Mouse (Mus musculus): ENCODE measurements around the gene Ptgs1.
"Not testable (repeated sequence)": the region's sequence is repeated elsewhere in the genome, so short reads cannot be mapped to it uniquely, and the experiment has no call there.

Gene Ptgs1

DNA sequence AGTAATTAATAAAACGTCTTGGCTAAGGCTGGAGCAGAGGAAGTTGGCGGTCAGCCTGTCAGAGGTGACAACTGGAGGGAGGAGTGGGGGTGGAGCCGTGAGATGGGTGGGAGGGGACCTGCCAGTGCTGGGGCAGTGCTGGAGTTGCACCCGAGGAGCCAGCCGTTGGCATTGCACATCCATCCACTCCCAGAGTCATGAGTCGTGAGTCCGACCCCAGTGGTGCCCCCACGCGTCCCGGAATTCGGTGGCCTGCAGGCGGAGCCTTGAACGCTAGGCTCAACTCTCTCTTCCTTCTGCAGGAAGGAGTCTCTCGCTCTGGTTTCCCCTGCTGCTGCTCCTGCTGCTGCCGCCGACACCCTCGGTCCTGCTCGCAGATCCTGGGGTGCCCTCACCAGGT, at the start of gene Ptgs1:
TSS of gene Ptgs1 (plus strand) at position 61 of the 400 bp plus-strand sequence.
- peak; percentile 23 to 25 for DNase-seq

DNA sequence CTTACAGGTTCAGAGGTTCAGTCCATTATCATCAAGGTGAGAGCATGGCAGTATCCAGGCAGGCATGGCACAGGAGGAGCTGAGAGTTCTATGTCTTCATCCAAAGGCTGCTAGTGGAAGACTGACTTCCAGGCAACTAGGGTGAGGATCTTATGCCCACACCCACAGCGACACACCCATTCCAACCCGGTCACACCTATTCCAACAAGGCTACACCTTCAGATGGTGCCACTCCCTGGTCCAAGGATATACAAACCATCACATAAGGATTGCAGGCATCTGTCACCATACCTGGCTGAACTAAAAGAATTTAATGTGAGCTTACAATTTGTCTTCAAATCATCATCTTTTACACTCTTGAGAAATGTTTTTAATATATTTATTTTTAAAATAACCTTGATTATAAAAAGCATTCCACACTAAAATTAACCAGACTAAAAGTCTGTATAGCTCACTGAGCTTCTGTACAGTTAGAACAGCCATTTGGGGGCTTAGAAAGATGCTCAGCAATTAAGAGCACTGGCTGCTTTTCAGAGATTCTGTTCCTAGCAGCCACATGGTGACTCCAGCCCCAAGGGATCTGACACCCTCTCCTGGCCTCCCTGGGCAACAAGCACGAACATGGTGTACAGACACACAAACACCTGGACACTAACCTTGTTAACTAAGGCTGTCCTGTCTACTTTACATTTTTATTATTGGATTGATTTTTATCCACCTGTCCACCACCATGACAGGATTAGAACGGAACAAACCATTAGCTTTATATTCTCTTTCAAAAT, 48.4 kb upstream of the Ptgs1 start:
- not testable (repeated sequence) for DNase-seq

DNA sequence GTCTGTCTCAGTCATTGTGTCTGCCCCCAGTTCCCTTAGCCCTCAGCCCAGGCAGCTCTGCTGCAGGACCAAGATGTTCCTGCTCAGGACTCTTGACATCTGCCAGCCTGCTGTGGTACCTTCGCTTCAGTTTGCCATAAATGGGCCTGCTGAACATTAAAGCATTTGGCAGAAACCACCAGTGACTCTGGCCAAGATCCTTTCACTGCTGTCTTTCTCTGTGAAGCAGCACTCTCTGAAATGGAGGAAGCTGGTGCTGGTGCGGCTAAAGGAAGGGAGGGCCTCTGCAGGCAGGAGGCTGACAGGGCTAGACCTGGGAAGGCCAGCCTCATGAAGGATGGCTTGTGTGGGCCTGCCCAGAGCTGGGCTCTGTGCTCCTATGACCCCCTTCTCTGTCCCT, 46.9 kb upstream of the Ptgs1 start:
- no peak for DNase-seq

DNA sequence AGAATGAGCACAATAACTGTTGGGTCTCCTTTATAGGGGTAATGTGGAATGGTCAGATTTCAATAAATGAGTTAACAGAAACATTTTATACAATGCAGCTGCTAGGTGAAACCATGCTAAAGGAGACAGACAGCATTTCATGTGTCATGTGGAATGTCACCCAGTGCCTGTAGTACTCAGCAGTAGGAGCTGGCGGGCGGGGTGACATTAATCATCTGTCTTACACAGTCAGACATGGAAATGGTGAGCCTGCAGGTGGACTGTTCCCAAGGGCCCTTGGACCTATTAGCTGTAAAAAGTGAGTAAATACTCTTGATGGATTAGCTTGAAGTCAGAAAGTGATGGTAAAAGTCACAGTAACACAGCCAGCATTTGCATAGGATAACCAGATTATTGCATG, 46.0 kb upstream of the Ptgs1 start:
- DNase-seq, result no peak

DNA sequence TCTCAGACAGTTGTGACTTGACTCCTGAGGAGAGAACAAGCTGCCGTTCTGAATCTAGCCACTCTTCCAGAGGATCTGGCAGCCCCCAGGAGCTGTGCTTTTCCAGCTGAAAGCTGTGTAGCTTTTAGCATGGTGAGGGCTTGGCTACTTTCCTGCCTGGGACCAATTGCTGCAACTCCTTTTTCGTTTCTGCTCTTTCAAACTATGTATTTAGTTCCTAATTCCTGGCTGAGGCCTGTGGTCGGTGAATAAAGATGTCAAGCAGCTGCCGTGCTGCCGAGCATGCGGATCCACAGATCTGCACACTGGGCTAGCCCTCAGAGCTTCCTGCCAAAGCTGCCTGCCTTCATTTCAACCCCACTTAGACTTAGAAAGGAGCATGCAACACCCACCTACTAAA, 45.4 kb upstream of the Ptgs1 start:
- DNase-seq, result no peak

DNA sequence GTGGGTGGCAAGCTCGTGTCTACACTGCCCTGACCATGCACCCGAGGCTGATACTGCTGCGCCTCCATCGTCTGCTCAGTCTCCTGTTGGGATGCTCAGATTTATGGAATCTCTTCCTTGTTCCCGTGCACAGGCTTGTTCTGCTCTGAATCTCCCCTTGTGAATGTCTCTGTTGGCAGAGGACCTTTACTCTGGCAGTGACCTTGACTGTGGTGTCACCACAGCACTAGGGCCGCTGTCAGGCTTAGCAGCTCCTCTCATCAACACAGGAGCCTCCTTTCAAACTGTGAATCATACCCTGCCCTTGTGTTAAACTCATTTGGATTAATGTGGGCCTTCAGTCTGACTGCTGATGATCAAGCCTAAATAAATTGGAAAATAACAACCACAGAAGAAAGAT, 41.0 kb upstream of the Ptgs1 start:
- not testable (repeated sequence) for DNase-seq

DNA sequence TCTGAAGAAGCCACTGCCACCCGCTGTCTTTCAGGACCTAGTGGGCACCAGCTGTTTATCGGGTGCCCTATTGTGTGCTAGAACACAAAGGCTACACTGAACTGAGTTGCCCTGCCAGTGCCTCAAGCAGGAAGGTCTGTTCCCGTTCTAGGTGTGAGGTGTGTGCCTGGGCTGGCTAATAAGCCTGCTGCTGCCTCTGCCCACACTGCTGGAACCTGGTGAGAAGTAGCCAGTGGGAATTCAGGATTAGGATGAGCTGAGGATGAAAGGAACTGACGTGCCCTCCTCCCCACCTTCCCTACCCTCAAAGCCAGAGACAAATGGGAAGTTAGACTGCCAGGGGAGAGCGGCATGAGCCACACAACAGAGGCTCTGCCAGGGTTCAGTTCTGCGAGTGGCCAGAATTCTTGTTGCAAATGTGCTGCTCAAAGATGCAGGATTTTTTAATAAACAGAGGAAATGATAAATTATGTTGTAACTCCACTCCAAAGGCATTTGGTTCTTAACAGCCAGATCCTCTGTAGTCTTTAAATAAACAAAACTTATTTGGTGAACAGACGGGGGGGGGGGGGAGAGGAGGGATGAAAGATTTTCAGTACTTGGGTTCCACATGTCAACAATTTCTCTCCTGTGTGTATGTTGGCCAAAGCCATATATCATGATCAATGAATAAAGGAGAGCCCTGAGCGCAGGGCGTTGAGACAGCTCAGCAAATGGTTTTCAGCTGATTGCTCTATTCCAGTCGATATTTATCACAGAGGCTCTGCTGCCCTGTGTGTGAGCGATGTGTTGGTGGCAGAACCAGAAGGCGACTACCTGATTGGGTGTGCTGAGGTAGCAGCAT, 38.9 kb upstream of the Ptgs1 start:
- no peak for DNase-seq

DNA sequence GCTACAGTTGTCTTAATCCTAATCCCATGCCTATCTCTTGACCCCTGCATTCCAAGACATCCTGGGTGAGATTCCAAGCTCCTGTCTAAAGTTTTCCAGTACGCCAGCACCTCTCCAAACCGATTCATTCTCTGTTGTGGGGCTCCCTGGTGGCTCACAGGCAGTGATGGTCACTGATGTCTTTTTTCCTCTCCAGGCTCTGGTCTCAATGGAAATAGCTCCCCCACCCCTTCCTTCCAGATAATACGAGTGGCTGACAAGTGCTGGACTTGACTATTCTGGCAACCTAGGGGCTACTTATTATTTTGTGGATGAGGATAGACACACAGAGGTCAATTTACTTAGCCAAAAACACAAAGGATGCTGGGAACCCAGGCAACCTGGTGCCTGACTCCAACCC, 33.2 kb upstream of the Ptgs1 start:
- DNase-seq, result no peak

DNA sequence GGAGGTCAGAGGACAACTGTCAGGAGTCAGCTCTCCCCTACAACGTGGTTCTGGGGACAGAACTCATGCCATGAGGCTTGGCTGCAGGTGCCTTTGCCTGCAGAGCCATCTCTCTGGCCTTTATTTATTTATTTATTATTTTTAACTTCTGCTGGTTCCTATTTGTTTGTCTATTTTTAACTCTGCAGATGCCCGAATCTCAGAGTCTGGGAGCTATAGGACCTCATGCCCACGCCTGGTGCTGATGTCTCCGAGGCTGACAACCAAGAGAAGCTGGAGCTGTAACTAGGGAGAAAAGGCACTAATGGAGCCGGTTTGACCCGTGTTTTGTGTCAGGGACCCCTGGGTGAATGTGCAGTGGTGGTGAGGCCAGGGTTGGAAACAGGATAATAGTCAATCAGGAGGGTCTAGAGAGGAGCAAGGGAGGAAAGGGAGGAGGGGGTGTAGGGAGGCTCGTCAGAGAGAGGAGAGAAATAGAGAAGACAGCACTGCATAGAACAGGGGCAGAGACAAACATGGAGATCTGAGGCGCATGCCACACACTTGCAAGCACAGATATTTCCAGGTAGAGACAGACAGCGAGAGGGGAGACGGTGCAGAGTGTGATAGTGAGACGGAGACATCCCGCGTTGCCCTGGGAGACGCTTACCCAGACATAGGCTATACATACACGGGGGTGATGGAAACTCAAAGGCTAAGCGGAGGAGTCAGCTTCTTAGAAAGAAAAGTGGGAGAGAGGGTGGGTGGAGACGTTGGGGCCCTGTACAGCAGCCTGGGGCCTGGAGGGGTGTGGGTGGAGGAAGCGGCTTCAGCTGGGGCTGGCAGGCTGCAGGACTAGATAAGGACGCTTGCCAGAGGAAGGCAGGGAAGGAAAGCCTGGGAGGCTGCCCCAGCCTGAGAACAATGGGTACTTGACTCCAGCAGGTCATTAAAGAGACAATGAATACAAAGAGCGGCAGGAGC, 32.0 kb upstream of the Ptgs1 start:
- DNase-seq, result no peak

DNA sequence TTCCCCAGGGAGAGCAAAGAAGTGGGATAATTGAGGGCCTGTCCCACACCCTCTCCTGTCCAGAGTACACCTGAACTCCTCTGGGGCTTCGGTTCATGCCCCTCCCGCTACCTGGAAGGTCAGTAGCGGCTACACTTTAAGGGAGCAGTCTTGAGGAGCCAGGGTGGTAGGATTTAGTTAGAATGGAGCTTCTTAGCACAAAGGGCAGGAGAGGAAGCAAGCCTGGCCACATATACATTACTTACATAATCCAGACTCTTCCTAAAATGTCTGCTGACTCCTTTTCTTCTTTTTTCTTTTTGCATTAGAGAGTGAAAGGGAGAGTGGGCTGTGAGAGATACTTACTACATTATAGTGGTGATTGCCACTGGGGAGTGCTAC, 31.4 kb upstream of the Ptgs1 start:
- DNase-seq, result no peak

DNA sequence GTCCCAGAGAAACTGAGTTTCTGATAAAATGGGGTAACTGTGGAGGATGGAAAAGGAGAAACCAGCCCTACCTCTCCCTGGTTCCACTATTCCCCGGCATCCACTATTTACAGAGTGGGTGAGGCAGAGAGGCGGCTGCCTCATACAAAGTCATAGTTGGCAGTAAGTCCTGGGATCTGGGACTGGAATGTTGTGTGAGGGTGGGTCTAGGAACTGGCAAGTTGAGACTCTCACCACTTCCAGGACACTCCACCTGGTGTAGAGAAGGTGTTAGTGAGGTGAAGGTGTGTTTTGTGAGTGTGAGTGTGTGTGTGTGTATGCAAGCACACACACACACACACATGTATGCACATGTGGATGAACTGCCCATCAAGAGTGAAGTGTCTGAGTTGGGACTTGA, 29.4 kb upstream of the Ptgs1 start:
- no peak for DNase-seq

DNA sequence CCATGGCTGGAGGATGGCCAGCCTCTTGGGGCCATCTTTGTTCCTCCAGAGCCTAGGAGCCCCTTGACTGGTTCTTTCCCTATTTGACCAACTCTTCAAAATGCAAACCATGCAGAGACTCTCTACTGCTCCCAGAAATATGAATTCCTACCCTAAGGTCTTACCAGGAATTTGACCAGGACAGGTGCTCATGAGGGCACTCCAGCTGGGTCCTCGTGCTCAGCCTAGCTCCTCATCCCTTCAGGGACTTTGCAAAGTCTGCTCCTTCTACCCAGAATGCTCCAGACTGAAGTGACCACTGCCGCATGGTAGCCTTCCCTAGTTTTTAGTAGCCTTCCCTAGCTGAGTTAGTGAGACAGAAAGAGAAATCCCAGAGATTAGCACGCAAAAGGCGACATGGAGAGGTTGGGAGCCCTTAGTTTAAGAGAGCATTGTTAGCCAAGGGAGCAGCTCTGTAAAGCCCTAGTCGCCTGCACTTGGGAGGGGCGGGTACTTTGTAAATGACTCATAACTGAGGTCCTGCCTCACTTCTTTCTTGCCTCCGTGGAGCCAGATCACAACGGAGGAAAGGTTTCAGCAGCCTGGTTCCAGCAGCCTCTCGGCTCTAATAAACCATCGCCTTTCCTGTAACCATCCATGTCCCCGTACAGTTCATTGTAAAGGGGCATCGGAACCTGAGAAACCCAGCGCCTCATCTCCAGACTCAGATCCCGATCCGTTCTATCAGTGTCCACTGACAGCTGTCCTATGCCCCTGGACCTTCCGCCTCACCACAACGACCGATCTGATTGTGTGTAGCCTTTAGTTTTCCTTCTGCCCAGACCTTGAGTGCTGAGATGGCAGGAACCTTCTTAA, 28.2 kb upstream of the Ptgs1 start:
- peak in 1 of 2 experiments; percentile 31 for DNase-seq

DNA sequence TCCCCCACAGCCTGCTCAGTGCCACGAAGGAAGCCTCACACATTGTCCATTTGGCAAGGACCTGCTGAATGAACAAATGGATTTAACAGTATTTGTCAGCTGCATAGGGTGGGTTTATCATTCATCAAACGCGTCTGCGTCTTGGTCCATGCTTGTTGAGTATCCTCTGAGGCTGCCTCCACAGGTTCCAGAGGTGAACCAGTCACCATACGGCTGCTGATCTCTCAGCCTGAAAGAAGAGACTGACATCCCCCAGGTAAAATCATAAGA, 27.7 kb upstream of the Ptgs1 start:
- DNase-seq, result no peak

DNA sequence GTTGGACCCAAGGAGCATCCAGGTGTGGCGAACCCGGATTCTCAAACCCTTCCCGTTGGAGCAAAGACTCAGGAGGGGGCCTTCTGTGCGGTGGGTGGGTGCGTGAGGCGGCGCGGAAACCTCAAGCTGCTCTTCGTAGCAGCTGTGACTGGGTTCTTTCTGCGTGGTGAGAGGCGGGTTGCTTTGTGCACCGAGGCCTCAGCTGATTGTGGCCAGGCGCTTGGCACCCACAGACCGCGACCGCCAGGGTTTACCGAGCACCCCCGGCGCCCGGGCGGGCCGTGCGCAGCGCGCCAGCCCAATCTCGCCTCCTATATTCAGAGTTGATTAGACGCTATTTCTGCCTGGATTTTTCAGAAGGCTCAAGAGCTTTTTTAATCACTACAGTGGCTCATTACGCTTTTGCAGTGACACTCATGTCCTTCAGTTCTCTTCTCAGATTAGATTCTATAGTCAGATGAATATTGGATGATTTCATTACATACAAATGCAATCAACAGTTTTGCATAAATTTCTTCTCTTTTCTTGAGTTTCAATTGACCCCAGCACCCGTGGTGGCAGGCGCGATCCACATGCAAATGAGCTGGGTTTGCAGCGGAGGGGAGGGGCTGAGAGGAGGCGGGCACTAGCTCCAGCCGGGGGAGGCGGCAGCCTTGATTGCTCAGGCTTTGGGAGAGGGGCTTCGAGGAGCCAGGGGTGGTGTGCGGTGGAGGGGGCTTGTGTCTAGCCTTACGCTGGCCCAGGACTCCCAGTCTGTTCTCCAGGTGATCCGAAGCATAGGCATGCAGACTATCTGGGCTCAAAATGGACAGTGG, 27.0 kb upstream of the Ptgs1 start:
- DNase-seq, result peak; percentile 80 to 84

DNA sequence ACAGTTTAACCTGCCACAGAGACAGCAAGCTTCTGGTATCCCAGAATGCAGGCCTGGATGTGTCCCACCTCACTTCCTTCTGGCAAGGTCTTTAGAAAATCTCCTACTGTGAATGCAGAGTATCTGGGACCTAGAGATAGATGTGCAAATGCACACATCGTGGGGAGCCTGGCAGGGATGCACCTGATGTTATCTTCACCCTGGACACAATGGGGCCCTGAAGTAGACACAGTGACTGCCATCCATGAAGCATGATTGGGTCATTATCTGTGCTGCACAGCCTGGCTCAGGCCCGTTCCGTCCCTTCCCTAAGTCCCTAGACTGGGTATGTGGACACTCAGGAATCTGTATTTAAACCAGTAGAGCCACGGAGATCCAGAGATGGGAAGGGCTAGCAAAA, 25.6 kb upstream of the Ptgs1 start:
- DNase-seq, result no peak

DNA sequence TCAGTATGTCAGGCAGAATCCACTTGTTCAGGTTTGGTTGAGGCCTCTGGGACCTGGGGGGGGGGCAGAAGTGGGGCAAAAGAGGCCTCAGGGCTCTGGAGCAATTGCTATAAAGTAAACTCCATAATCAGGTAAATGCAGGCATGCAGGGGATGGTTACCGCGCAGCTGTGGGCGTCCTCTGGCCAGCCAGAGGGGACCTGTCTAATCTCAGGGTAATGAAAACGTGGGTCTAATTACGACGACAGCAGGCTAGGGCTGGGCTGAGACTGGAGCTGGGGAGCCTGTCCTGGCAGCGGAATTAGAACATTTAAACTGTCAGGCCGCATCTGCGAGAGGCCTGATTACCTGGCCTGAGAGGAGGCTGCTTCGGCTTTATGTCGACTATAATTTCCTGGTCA, 23.2 kb upstream of the Ptgs1 start:
- no peak for DNase-seq

DNA sequence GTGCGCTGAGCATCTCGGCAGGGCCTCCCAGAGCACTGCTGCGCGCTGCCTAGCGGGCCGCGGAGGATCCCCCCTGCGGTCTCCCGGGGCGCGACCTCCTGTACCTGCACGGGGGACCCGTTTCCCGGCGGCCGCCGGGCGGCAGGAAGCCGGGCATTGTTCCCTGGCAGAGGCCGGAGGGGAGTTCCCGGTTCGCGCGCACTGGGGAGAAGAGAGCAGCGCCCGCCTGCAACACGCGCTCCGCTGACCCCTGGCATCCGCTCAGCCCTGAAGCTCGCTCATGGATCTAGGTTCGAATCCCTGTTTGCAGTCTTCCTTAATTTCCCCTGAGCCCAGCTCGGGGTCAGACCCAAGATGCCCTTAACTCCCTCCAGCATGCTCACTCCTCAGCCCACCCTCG, 19.4 kb upstream of the Ptgs1 start:
- no peak for DNase-seq

DNA sequence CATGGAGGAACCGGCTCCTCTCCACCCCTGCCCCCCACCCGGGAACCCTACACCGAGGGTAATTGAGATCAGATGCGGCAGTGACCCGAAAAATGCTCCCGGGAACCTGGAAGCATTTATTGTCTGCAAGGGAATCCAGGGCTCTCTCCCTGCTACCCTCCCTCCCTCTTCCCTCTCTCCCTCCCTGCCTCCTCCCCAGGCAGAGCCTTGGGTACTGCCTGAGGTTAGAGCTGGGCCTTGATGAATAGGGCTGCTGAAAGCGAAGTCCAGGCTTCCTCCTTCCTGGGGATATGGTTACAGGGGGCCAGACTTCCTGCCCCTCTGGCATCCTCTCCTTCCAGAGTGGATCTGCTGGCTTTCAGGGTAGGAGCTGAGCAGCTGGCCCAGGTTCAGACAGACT, 18.4 kb upstream of the Ptgs1 start:
- no peak for DNase-seq

DNA sequence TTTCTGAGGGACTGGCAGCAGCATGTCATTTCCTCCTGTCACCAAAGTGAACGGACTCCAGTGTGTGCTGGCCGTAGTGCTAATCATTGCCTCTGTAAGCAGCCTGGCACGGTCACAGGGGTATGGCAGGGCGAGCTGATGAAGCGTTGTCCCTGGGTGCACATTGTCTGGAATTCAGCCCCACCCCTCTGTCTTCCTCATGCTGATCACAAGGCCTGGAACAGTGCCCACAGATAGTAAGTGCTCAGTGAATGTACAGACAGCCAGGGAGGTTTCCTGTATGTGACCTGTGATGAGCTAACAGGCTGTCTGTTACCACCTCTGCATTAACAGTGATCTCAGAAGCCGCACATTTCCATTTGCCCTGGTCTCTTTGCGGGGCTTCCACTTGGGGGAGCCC, 17.1 kb upstream of the Ptgs1 start:
- no peak for DNase-seq

DNA sequence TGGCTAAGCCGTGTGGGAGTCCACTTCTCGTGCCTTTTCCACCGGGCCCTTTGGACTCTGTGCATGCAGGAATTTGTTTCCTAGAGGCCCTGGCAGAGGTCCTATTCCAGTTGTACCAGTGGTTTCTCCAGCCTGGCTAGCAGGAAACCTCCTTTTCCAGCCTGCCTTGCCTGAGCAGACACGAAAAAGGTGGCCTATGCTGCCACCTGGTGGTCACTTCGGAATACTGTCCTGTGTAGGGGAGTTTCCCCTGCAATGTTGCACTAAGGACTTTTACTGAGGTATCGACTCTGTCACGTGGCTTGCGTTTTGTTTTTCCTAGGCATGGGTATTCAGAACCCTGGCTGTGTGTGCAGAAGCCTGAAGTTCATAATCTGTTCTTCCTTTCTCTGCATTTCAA, 16.2 kb upstream of the Ptgs1 start:
- peak; percentile 82 to 83 for DNase-seq

DNA sequence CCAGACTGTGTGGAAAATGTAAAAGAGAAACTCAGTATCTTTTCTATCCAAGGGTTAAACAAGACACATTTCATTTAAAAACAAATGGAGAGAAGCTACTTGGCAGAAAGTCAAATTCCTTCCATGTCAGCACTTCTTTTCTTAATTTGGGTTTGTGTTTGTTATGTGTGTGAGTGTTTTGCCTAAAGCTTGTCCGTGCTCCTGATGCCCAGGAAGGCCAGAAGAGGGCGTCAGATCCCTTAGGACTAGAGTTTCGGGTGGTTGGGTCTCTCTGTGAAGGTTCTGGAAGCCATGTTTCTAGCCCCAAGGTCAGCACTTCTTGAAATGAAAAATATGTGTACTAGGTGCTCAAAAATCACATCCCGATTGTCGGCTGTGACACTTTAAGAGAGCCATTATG, 15.8 kb upstream of the Ptgs1 start:
- DNase-seq, result no peak

Data from B cell, adult 2 months (primary cell).